27 mouse cellular contexts compared by ENCODE assay signal in genomic region chr17:94254801-94255200, GRCm38 (mm10).
DNase-seq lines count a peak whose midpoint lies in the region; ATAC-seq lines count a peak whose summit lies in the region.
"Had no signal": no experiment of that assay in that cellular context is flagged by ENCODE, and none has a peak within 500 bp of the region (broad histone marks: within the 10 kb centered on the region; RNA-seq: fewer than 3 reads in every experiment).

No protein-coding gene starts in this region.

- no peaks in the 10 kb centered on the region for H3K36me3 ChIP-seq in kidney, embryonic 16.5 days (ENCODE audit: insufficient read depth, low read length)
- H3K36me3 ChIP-seq: G1E; hindbrain, embryonic 10.5 days; hindbrain, embryonic 15.5 days; kidney, embryonic 15.5 days; liver, embryonic 12.5 days; stomach, embryonic 15.5 days had no signal

- DNase-seq in frontal cortex, adult 2 months (ENCODE audit: extremely low spot score in 1 of 2, low spot score in 1 of 2), result peak; percentile 82 to 83
- DNase-seq in frontal cortex, postnatal 14 days (ENCODE audit: low spot score in 2 of 2), result no peak
- peak; percentile 27 to 78 for DNase-seq in frontal cortex, postnatal 36 days (ENCODE audit: low spot score in 2 of 2)
- DNase-seq in left cerebral cortex, postnatal 25 days (ENCODE audit: low spot score in 2 of 2), result peak; percentile 40 to 93
- peak; percentile 89 for DNase-seq in telencephalon, adult 2 months (ENCODE audit: low read depth, low spot score)
- DNase-seq in kidney, adult 9 months, result no peak
- DNase-seq: adrenal gland, adult 8-10 months; cerebellum, adult 11 months; cerebellum, adult 9-10 months; cerebellum, postnatal 36 days; gastrocnemius, postnatal 14 days; heart, postnatal 14 days; kidney, adult 11 months; kidney, postnatal 36 days; liver, postnatal 0 days; lung, postnatal 36 days; thymus, postnatal 14 days had no signal

- no peak overlapping the region for H3K9ac ChIP-seq in kidney, embryonic 16.5 days (replicated peaks; ENCODE audit: low read length)
- H3K9ac ChIP-seq: forebrain, embryonic 13.5 days; hindbrain, embryonic 15.5 days; kidney, embryonic 15.5 days; liver, embryonic 12.5 days; liver, postnatal 0 days; stomach, embryonic 15.5 days had no signal

- no peaks in the 10 kb centered on the region for H3K9me3 ChIP-seq in kidney, embryonic 16.5 days (ENCODE audit: low read length)
- H3K9me3 ChIP-seq: forebrain, embryonic 13.5 days; hindbrain, embryonic 10.5 days; hindbrain, embryonic 15.5 days; kidney, embryonic 15.5 days; liver, embryonic 12.5 days; stomach, embryonic 15.5 days had no signal

- H3K4me2 ChIP-seq in kidney, embryonic 16.5 days (replicated peaks; ENCODE audit: low read depth, low read length), result no peak overlapping the region
- H3K4me2 ChIP-seq: forebrain, embryonic 13.5 days; hindbrain, embryonic 15.5 days; kidney, embryonic 15.5 days; liver, embryonic 12.5 days; midbrain, embryonic 11.5 days; stomach, embryonic 15.5 days had no signal

- H3K4me1 ChIP-seq in kidney, embryonic 16.5 days (ENCODE audit: insufficient read depth, low read length), result no peaks in the 10 kb centered on the region
- H3K4me1 ChIP-seq: forebrain, embryonic 13.5 days; hindbrain, embryonic 10.5 days; hindbrain, embryonic 15.5 days; kidney, embryonic 15.5 days; liver, embryonic 12.5 days; stomach, embryonic 15.5 days had no signal

- WGBS in kidney, embryonic 16.5 days, result 78% methylated on average over 3 of the region's 3 CpGs

- intact Hi-C loops in left cerebral cortex, postnatal 25 days (cut with DNase I), result loop anchor here (1.0 to 2.0 kb wide), 2 partner anchors 28 to 122 kb away; no protein-coding TSS in a partner anchor

- H3K27me3 ChIP-seq in kidney, embryonic 16.5 days (ENCODE audit: insufficient read depth, low read length), result no peaks in the 10 kb centered on the region
- H3K27me3 ChIP-seq: forebrain, embryonic 13.5 days; hindbrain, embryonic 15.5 days; kidney, embryonic 15.5 days; liver, embryonic 12.5 days; stomach, embryonic 15.5 days had no signal

- H3K4me3 ChIP-seq in kidney, embryonic 16.5 days (ENCODE audit: low read length), result no peak overlapping the region
- H3K4me3 ChIP-seq: forebrain, embryonic 13.5 days; hindbrain, embryonic 10.5 days; hindbrain, embryonic 15.5 days; kidney, embryonic 15.5 days; liver, embryonic 12.5 days; stomach, embryonic 15.5 days had no signal

- no peak overlapping the region for H3K27ac ChIP-seq in kidney, embryonic 16.5 days (ENCODE audit: low read length)
- H3K27ac ChIP-seq: forebrain, embryonic 13.5 days; hindbrain, embryonic 10.5 days; hindbrain, embryonic 15.5 days; kidney, embryonic 15.5 days; liver, embryonic 12.5 days; stomach, embryonic 15.5 days had no signal

- ATAC-seq in kidney, embryonic 16.5 days (ENCODE audit: low FRiP score, low TSS enrichment), result no peak
- ATAC-seq: forebrain, embryonic 13.5 days; inflammation-experienced regulatory T-cells, adult 6 months; liver, embryonic 12.5 days; liver, postnatal 0 days had no signal

Comparison
In these comparisons a context has a peak if more than half of its experiments do, and no peak if none do; other contexts are left out.
1. DNase-seq: peak in frontal cortex, adult 2 months (2 of 2), frontal cortex, postnatal 36 days (2 of 2), left cerebral cortex, postnatal 25 days (2 of 2) and telencephalon, adult 2 months (single experiment); none in frontal cortex, postnatal 14 days (0 of 2) and kidney, adult 9 months (single experiment).